ENCODE assay signal across 21 mouse cellular contexts in the genomic region with DNA sequence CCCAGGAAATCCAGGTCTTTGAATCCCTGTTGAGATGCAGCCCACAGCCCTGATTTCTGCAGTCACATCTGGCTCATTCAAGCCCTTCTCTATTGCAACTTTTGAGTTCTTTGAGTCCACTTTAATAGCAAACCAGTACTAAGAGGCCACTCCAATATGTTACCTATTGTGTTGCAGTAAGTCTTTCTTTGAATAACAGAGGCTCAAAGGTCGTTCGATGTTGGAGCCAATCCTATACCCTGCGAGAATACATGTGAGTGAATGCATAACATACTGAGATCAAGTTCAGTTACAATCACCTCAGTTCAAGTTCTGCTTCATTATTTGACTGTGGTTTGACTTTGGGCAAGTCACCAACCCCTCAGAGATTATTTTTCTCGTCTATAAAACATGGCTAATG. TPM values are rescaled to one million over a fixed set of nuclear protein-coding genes. Genes with fewer than 3 reads are reported as not detected.
DNase-seq lines count a peak whose midpoint lies in the region; ATAC-seq and TF ChIP-seq lines count a peak whose summit lies in the region.
"Had no signal": no experiment of that assay in that cellular context is flagged by ENCODE, and none has a peak within 500 bp of the region (broad histone marks: within the 10 kb centered on the region; RNA-seq: fewer than 3 reads in every experiment).

No protein-coding gene starts in this region.

- no peak for TF ChIP-seq EP300 in heart, postnatal 0 days (IDR thresholded peaks at IDR 0.05; ENCODE audit: low read depth)

- no peak for ATAC-seq in heart, postnatal 0 days (ENCODE audit: insufficient read depth, low read depth)
- peak; percentile 61; the same call in 1 of the 2 replicates for ATAC-seq in kidney, embryonic 15.5 days (replicated peaks; ENCODE audit: low FRiP score)
- ATAC-seq: activated CD4-positive, CD25-positive, alpha-beta regulatory T cell, adult 4 months; forebrain, embryonic 16.5 days; Patski had no signal

- no peak for TF ChIP-seq CTCF in heart, postnatal 0 days (IDR thresholded peaks at IDR 0.05; ENCODE audit: low read depth)

- intact Hi-C loops in gastrocnemius, postnatal 14 days (cut with DNase I; ENCODE audit: low total_unique reads), result no loop called here

- H3K9me3 ChIP-seq in heart, postnatal 0 days (replicated peaks; ENCODE audit: control insufficient read depth, low read length), result no peaks in the 10 kb centered on the region
- no peaks in the 10 kb centered on the region for H3K9me3 ChIP-seq in heart, embryonic 10.5 days
- H3K9me3 ChIP-seq in kidney, embryonic 15.5 days (replicated peaks), result no peaks in the 10 kb centered on the region
- H3K9me3 ChIP-seq: embryonic facial prominence, embryonic 12.5 days; heart, embryonic 15.5 days; hindbrain, embryonic 10.5 days had no signal

- H3K4me3 ChIP-seq in heart, postnatal 0 days (ENCODE audit: low read depth, low read length), result no peak overlapping the region
- no peak overlapping the region for H3K4me3 ChIP-seq in heart, embryonic 10.5 days
- H3K4me3 ChIP-seq in kidney, embryonic 15.5 days (replicated peaks), result no peak overlapping the region
- H3K4me3 ChIP-seq: embryonic facial prominence, embryonic 12.5 days; heart, embryonic 15.5 days; hindbrain, embryonic 10.5 days had no signal

- H3K9ac ChIP-seq in heart, postnatal 0 days (replicated peaks; ENCODE audit: low read depth, low read length), result no peak overlapping the region
- H3K9ac ChIP-seq in kidney, embryonic 15.5 days, result no peak overlapping the region
- H3K9ac ChIP-seq: embryonic facial prominence, embryonic 12.5 days; heart, embryonic 15.5 days; hindbrain, embryonic 14.5 days had no signal

- DNase-seq in heart, postnatal 0 days (ENCODE audit: low spot score), result no peak
- DNase-seq in heart, embryonic 10.5 days (ENCODE audit: low spot score), result no peak
- DNase-seq in kidney, adult 8-10 months, result peak; percentile 41 to 70
- peak; percentile 47 to 68 for DNase-seq in kidney, postnatal 36 days
- DNase-seq in thymus, postnatal 0 days (ENCODE audit: low spot score), result no peak
- no peak for DNase-seq in gastrocnemius, postnatal 14 days
- DNase-seq: cerebellum, adult 11-12 months; cerebellum, adult 9-10 months; cerebellum, postnatal 25 days; gastrocnemius, postnatal 10 days had no signal

- H3K4me2 ChIP-seq in heart, postnatal 0 days (ENCODE audit: low read depth, low read length), result no peak overlapping the region
- H3K4me2 ChIP-seq in kidney, embryonic 15.5 days, result no peak overlapping the region
- H3K4me2 ChIP-seq: embryonic facial prominence, embryonic 12.5 days; heart, embryonic 11.5 days; heart, embryonic 15.5 days; hindbrain, embryonic 14.5 days had no signal

- no peaks in the 10 kb centered on the region for H3K36me3 ChIP-seq in heart, postnatal 0 days (replicated peaks; ENCODE audit: control insufficient read depth, insufficient read depth, low read length)
- H3K36me3 ChIP-seq in heart, embryonic 10.5 days, result no peaks in the 10 kb centered on the region
- no peaks in the 10 kb centered on the region for H3K36me3 ChIP-seq in kidney, embryonic 15.5 days
- H3K36me3 ChIP-seq: embryonic facial prominence, embryonic 12.5 days; heart, embryonic 15.5 days; hindbrain, embryonic 10.5 days had no signal

- no peaks in the 10 kb centered on the region for H3K27me3 ChIP-seq in heart, postnatal 0 days (ENCODE audit: control insufficient read depth, insufficient read depth, low read length)
- H3K27me3 ChIP-seq in heart, embryonic 10.5 days (ENCODE audit: insufficient read depth, poor library complexity, severe bottlenecking), result peaks cover 32% of the 10 kb centered on the region
- no peaks in the 10 kb centered on the region for H3K27me3 ChIP-seq in kidney, embryonic 15.5 days
- H3K27me3 ChIP-seq: embryonic facial prominence, embryonic 12.5 days; heart, embryonic 15.5 days; Patski had no signal

- peaks cover 60% of the 10 kb centered on the region for H3K4me1 ChIP-seq in heart, postnatal 0 days (ENCODE audit: control insufficient read depth, insufficient read depth)
- 0 out of 2 replicates have a peak, but pooled peaks cover 5% of the 10 kb centered on the region for H3K4me1 ChIP-seq in heart, embryonic 10.5 days
- peaks cover 26% of the 10 kb centered on the region for H3K4me1 ChIP-seq in kidney, embryonic 15.5 days
- H3K4me1 ChIP-seq: embryonic facial prominence, embryonic 12.5 days; hindbrain, embryonic 10.5 days had no signal

- WGBS in heart, postnatal 0 days, result 78% methylated on average over 4 of the region's 4 CpGs
- WGBS in heart, embryonic 10.5 days, result 86% methylated on average over 4 of the region's 4 CpGs
- 48% methylated on average over 4 of the region's 4 CpGs for WGBS in kidney, embryonic 15.5 days

- H3K27ac ChIP-seq in heart, postnatal 0 days (ENCODE audit: low read depth), result peak overlapping the region; percentile 80
- no peak overlapping the region for H3K27ac ChIP-seq in heart, embryonic 10.5 days
- H3K27ac ChIP-seq in kidney, embryonic 15.5 days, result peak overlapping the region; percentile 54
- H3K27ac ChIP-seq: embryonic facial prominence, embryonic 12.5 days; hindbrain, embryonic 10.5 days; hindbrain, embryonic 14.5 days had no signal

RNA-seq across cellular contexts. Expression of a gene that starts 47.5 kb away (rescaled TPM):
- total RNA-seq in heart, postnatal 0 days (2014; rRNA removed; ENCODE audit: low replicate concordance), result 8.5 and 10.5 TPM in 2 replicates
- polyA plus RNA-seq in heart, postnatal 0 days (2015; fragmentation: Nextera tagmentation; extraction: Ambion mirVana), result 4.2 and 4.5 TPM in 2 replicates
- 0.65 and 2.2 TPM in 2 replicates for polyA plus RNA-seq in heart, embryonic 10.5 days (2016; fragmentation: Nextera tagmentation; extraction: Ambion mirVana)
- 4.9 TPM in 2 replicates for polyA plus RNA-seq in kidney, embryonic 15.5 days (2015; fragmentation: Nextera tagmentation; extraction: Ambion mirVana)
- 0.12 and 0.17 TPM in 2 replicates for polyA plus RNA-seq in thymus, postnatal 0 days (2015; fragmentation: Nextera tagmentation; extraction: Ambion mirVana)
- total RNA-seq in gastrocnemius, postnatal 14 days (2021), result 1 to 10 TPM; 1.6 to 2.2 TPM
- total RNA-seq: CH12.LX; granulocyte monocyte progenitor cell, adult 5-6 weeks had no signal
- polyA plus RNA-seq: activated CD4-positive, CD25-positive, alpha-beta regulatory T cell, adult 4 months had no signal

Comparison
In these comparisons a context has a peak if more than half of its experiments do, and no peak if none do; other contexts are left out.
1. DNase-seq: peak in kidney, adult 8-10 months (2 of 2) and kidney, postnatal 36 days (2 of 2); none in heart, postnatal 0 days (single experiment), heart, embryonic 10.5 days (single experiment), thymus, postnatal 0 days (single experiment) and gastrocnemius, postnatal 14 days (single experiment).